Mouse (Mus musculus) limb, embryonic 13.5 days (tissue): ENCODE data around the gene Abcc2. TPM values are rescaled to one million over a fixed set of nuclear protein-coding genes. Genes with fewer than 3 reads are reported as not detected.

ENCODE experiments used
- ATAC-seq: fragments of 200-750 bp; cut with Nextera tagmentation; 2 replicates; pipeline ENCODE4 v1.8.0; 2017; ENCODE audit warnings: low read depth, moderate number of reproducible peaks, moderate TSS enrichment; ENCODE audit not compliant: low FRiP score
- H3K27ac ChIP-seq: fragments of 300-500 bp; sonication (generic); 2 replicates; pipeline ENCODE4 v1.5.1; 2015; ENCODE audit warnings: inconsistent platforms, mild to moderate bottlenecking, moderate library complexity
- H3K27me3 ChIP-seq: fragments of 300-500 bp; sonication (generic); 2 replicates; pipeline ENCODE4 v1.6.1; 2015; ENCODE audit warnings: mild to moderate bottlenecking, inconsistent platforms
- H3K36me3 ChIP-seq: fragments of 300-500 bp; sonication (generic); 2 replicates; pipeline ENCODE4 v1.6.1; 2015; ENCODE audit warnings: inconsistent platforms, mild to moderate bottlenecking, moderate library complexity
- H3K4me1 ChIP-seq: fragments of 300-500 bp; sonication (generic); 2 replicates; pipeline ENCODE4 v1.6.1; 2015; ENCODE audit warnings: inconsistent platforms
- H3K4me2 ChIP-seq: fragments of 300-500 bp; sonication (generic); replicated peaks from 2 replicates; pipeline ENCODE4 v1.6.1; 2015; ENCODE audit warnings: inconsistent platforms, mild to moderate bottlenecking, moderate library complexity
- H3K4me3 ChIP-seq: fragments of 300-500 bp; sonication (generic); 2 replicates; pipeline ENCODE4 v1.5.1; 2015; ENCODE audit warnings: moderate library complexity, mild to moderate bottlenecking, inconsistent platforms
- H3K9ac ChIP-seq: fragments of 300-500 bp; sonication (generic); 2 replicates; pipeline ENCODE4 v1.6.1; 2015; ENCODE audit warnings: mild to moderate bottlenecking, inconsistent platforms
- H3K9me3 ChIP-seq: fragments of 300-500 bp; sonication (generic); 2 replicates; pipeline ENCODE4 v1.6.1; 2016; ENCODE audit warnings: inconsistent platforms
- WGBS: fragments of 180-500 bp; shearing (Covaris S2); methylation state at CpG from one replicate; pipeline ENCODE4 v1.1.7; 2015; 5-methylcytosine and 5-hydroxymethylcytosine counted together
- polyA plus RNA-seq: library from polyadenylated mRNA; unstranded; fragments of >200 nt; fragmentation: Nextera tagmentation; extraction: Ambion mirVana; gene quantifications from 2 replicates; pipeline ENCODE4 v1.2.1, GENCODE M21; 2015

The Abcc2 gene
- polyA plus RNA-seq, 1 experiment from 2014 or later = 0.09 TPM

DNA sequence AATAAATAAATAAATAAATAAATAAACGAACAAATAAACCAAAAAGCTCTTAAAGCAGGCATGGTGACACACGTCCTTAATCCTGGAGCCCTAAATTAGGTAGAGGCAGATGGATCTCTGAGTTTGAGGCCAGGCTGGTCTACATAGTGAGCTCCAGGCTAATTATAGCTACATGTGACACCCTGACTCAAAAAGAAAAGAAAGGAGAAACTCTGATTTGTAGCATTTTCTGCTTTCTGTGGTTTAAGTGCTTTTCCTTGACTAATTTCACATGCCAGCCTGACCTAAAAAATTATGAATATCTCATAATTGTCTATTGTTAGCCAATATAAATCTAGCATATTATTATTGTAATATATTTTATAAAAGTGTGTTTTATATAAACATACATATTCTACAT lies 19.6 kb upstream of the Abcc2 start:
- no peak overlapping the region for H3K4me3 ChIP-seq
- no peaks in the 10 kb centered on the region for H3K4me1 ChIP-seq
- WGBS = 67% methylated on average over 2 of the region's 2 CpGs

DNA sequence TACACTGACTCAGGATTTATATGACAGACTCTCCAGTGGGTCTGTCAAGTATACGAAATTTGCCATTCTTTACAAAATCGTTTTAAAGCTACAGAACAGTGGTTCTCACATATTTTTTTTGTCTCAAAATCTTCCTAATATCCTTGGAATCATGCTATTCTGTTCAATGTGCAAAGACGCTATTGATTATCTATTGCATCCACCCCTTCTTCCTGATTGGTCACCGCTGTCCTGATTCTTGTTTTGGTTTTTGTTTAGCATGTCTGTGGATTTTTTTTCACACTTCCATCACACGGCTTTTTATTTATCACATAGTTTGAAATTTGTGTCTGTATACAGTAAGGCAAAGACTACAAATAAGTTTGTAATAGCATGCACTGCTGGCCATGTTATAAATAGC lies 15.5 kb upstream of the Abcc2 start:
- no peak overlapping the region for H3K4me3 ChIP-seq
- no peaks in the 10 kb centered on the region; the same call in 1 of the 2 replicates for H3K36me3 ChIP-seq
- ATAC-seq = no peak
- H3K27me3 ChIP-seq = no peaks in the 10 kb centered on the region
- no peak overlapping the region for H3K4me2 ChIP-seq
- no peak overlapping the region for H3K27ac ChIP-seq
- H3K4me1 ChIP-seq = no peaks in the 10 kb centered on the region
- H3K9me3 ChIP-seq = no peaks in the 10 kb centered on the region
- 88% methylated on average over 5 of the region's 5 CpGs for WGBS
- no peak overlapping the region for H3K9ac ChIP-seq

More for the DNA sequence above, 19.6 kb upstream of the Abcc2 start:
- no peak for ATAC-seq
- Histone ChIP-seq H3K9ac (no peak overlapping the region), H3K36me3 (no peaks in the 10 kb centered on the region), H3K4me2 (no peak overlapping the region), H3K9me3 (no peaks in the 10 kb centered on the region), H3K27me3 (no peaks in the 10 kb centered on the region), H3K27ac (no peak overlapping the region)

- no peak overlapping the region for H3K4me3 ChIP-seq
- no peaks in the 10 kb centered on the region; the same call in 1 of the 2 replicates for H3K36me3 ChIP-seq
- no peak for ATAC-seq
- WGBS = 86% methylated on average over 9 of the region's 9 CpGs
- H3K4me2 ChIP-seq = no peak overlapping the region
- H3K27ac ChIP-seq = no peak overlapping the region
- H3K27me3 ChIP-seq = no peaks in the 10 kb centered on the region
- H3K9ac ChIP-seq = no peak overlapping the region
- no peaks in the 10 kb centered on the region for H3K4me1 ChIP-seq
- H3K9me3 ChIP-seq = no peaks in the 10 kb centered on the region
Observed at GRCm38 (mm10) chr19:43767549-43768322, 14.3 kb upstream of the Abcc2 start.

DNA sequence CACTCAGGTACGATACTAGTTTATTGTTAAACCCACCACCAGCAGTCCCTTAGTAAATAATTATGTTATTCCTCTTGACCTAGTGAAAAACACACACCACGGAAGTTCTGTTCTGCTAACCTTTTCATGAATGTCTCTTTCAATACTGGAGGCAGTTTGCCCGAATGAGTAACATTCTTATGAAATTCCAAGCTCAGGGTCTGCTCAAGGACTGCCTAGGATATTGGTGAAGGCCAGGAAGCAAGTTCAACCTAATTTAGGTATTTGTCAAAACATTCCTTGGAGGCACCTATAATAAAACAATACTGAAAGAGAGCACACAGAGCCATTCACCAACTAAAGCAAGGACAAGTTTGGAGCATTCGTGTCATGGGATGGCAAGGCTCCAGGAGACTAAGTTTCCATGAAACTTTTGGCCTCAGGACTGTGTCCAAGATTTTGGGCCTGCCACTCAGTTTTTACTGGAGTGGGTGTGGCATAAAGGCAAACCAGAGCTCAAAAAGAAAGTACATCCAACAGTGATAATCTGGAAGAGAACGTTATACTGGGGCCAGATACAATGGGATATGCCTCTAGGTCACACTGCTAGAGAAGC lies 12.5 kb upstream of the Abcc2 start:
- no peak for ATAC-seq
- no peak overlapping the region for H3K9ac ChIP-seq
- H3K4me3 ChIP-seq = no peak overlapping the region
- H3K4me1 ChIP-seq = no peaks in the 10 kb centered on the region
- no peak overlapping the region for H3K27ac ChIP-seq
- H3K9me3 ChIP-seq = no peaks in the 10 kb centered on the region
- H3K36me3 ChIP-seq = no peaks in the 10 kb centered on the region; the same call in 1 of the 2 replicates
- H3K27me3 ChIP-seq = no peaks in the 10 kb centered on the region
- H3K4me2 ChIP-seq = no peak overlapping the region
- WGBS = 72% methylated on average over 5 of the region's 5 CpGs

DNA sequence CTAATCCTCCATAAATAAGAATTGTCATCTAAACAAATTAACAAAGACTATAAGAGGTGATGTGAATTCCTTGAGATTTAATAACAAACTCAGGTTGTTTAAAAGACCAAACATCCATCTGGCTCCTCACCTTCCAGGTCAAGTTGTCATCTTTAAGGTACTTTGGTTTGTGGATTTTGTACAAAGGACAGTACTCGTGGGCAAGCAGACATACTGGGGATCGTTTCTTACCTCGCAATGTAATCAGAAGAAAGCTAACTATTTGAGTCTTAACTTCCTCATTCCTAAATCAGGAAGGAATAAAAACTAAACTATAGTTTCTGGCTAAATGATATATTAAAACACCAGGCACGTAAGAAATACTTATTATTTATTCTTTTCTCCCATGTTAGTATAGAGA lies 11.4 kb upstream of the Abcc2 start:
- Histone ChIP-seq H3K4me1 (no peaks in the 10 kb centered on the region), H3K27ac (no peak overlapping the region), H3K4me3 (no peak overlapping the region), H3K9ac (no peak overlapping the region), H3K4me2 (no peak overlapping the region), H3K36me3 (no peaks in the 10 kb centered on the region; the same call in 1 of the 2 replicates), H3K27me3 (no peaks in the 10 kb centered on the region), H3K9me3 (no peaks in the 10 kb centered on the region)
- WGBS = 87% methylated on average over 4 of the region's 4 CpGs
- no peak for ATAC-seq

DNA sequence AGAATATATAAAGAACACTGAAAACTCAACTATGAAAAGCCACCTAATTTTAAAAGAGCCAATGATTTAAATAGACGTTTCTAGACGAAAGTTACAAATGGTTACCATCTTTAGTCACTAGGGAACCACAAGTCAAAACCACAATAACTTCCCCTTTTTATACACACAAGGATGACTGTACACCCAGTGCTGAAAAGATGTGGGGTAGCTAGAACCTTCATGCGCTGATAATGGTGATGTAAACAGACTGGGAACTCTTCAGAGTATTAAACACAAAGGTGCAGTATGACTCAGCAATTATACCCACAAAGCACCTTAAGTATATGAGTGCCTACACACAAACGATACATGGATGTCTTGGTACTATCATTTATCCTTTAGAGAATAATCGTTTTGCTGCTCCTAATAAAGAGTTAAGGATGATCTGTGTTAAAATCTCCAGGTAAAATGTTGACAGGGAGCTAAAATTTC lies 10.5 kb upstream of the Abcc2 start:
- H3K4me3 ChIP-seq = no peak overlapping the region
- no peak overlapping the region for H3K4me2 ChIP-seq
- no peaks in the 10 kb centered on the region for H3K9me3 ChIP-seq
- no peak overlapping the region for H3K9ac ChIP-seq
- no peaks in the 10 kb centered on the region for H3K27me3 ChIP-seq
- no peaks in the 10 kb centered on the region for H3K4me1 ChIP-seq
- no peak overlapping the region for H3K27ac ChIP-seq
- no peak for ATAC-seq
- 83% methylated on average over 5 of the region's 5 CpGs for WGBS
- H3K36me3 ChIP-seq = no peaks in the 10 kb centered on the region; the same call in 1 of the 2 replicates

- Histone ChIP-seq H3K4me1 (no peaks in the 10 kb centered on the region), H3K9me3 (no peaks in the 10 kb centered on the region), H3K4me2 (no peak overlapping the region), H3K4me3 (no peak overlapping the region), H3K36me3 (no peaks in the 10 kb centered on the region; the same call in 1 of the 2 replicates), H3K27me3 (no peaks in the 10 kb centered on the region), H3K9ac (no peak overlapping the region), H3K27ac (no peak overlapping the region)
- WGBS = 77% methylated on average over 6 of the region's 6 CpGs
- ATAC-seq = no peak
Observed at GRCm38 (mm10) chr19:43772311-43772710, 9.7 kb upstream of the Abcc2 start.

- H3K27me3 ChIP-seq = no peaks in the 10 kb centered on the region
- H3K4me3 ChIP-seq = no peak overlapping the region
- ATAC-seq = no peak
Observed at GRCm38 (mm10) chr19:43775433-43775832, 6.6 kb upstream of the Abcc2 start.

DNA sequence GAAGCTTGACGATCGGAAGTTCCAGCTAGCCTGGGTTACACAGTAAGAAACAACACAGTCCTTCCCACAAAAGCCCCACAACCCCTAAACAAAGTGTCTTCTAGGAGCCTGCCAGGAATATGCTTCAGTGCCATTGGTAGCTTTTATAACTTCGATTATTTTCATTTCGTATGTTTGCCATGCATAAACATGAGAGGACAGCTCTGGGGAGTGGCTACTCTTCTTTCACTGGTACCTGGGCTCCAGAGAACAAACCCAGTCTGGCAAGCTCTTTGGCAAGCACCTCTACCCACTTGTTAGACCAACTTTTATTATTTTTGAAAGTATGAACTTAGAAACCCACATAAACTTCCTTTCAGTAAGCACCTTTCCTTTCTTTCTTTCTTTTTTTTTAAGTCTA lies 5.4 kb upstream of the Abcc2 start:
- H3K27me3 ChIP-seq = no peaks in the 10 kb centered on the region
- H3K27ac ChIP-seq = no peak overlapping the region
- WGBS = 79% methylated on average over 4 of the region's 4 CpGs
- no peak overlapping the region for H3K4me3 ChIP-seq
- no peak overlapping the region for H3K9ac ChIP-seq
- H3K9me3 ChIP-seq = no peaks in the 10 kb centered on the region
- ATAC-seq = no peak
- H3K4me2 ChIP-seq = no peak overlapping the region
- no peaks in the 10 kb centered on the region for H3K4me1 ChIP-seq
- no peaks in the 10 kb centered on the region for H3K36me3 ChIP-seq

More at GRCm38 (mm10) chr19:43775433-43775832, 6.6 kb upstream of the Abcc2 start:
- Histone ChIP-seq H3K9ac (no peak overlapping the region), H3K36me3 (no peaks in the 10 kb centered on the region), H3K4me2 (no peak overlapping the region), H3K9me3 (no peaks in the 10 kb centered on the region), H3K27ac (no peak overlapping the region), H3K4me1 (no peaks in the 10 kb centered on the region)
- WGBS = 80% methylated on average over 10 of the region's 10 CpGs

- 67% methylated on average over 2 of the region's 2 CpGs for WGBS
- no peak for ATAC-seq
- H3K36me3 ChIP-seq = no peaks in the 10 kb centered on the region
Observed at GRCm38 (mm10) chr19:43777308-43777707, 4.7 kb upstream of the Abcc2 start.

GRCm38 (mm10) chr19:43780391-43780790 lies 1.6 kb upstream of the Abcc2 start:
- H3K4me1 ChIP-seq = no peaks in the 10 kb centered on the region
- no peaks in the 10 kb centered on the region for H3K9me3 ChIP-seq
- no peak overlapping the region for H3K4me2 ChIP-seq
- no peak overlapping the region for H3K27ac ChIP-seq
- 78% methylated on average over 5 of the region's 5 CpGs for WGBS
- H3K27me3 ChIP-seq = no peaks in the 10 kb centered on the region
- H3K4me3 ChIP-seq = no peak overlapping the region
- no peak for ATAC-seq
- no peak overlapping the region for H3K9ac ChIP-seq
- H3K36me3 ChIP-seq = no peaks in the 10 kb centered on the region

More at GRCm38 (mm10) chr19:43777308-43777707, 4.7 kb upstream of the Abcc2 start:
- Histone ChIP-seq H3K4me3 (no peak overlapping the region), H3K9ac (no peak overlapping the region), H3K9me3 (no peaks in the 10 kb centered on the region), H3K27ac (no peak overlapping the region), H3K27me3 (no peaks in the 10 kb centered on the region), H3K4me2 (no peak overlapping the region), H3K4me1 (no peaks in the 10 kb centered on the region)

DNA sequence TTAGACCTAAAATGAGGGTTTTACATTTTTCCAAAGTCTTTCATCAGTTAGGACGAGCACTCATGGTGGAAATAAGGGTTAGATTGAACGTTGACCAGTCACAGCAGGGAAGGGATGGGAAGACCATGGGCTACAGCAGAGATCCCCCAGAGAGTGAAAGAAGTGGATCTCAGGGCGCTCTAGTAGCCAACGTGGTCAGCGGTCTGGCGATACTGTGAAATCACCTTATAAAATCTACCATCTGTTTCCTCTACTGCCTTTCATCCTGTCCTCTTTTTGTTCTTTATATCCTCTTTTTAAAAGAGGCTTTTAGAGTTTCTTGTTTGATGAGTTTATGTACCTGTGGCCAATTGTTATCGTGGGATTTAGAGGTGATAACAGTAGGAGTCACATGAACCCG lies 2.8 kb downstream of the Abcc2 start:
- no peak for ATAC-seq

More for the DNA sequence above, 2.8 kb downstream of the Abcc2 start:
- H3K4me3 ChIP-seq = no peak overlapping the region
- H3K9me3 ChIP-seq = no peaks in the 10 kb centered on the region
- H3K4me2 ChIP-seq = no peak overlapping the region
- H3K27ac ChIP-seq = no peak overlapping the region
- H3K9ac ChIP-seq = no peak overlapping the region
- no peaks in the 10 kb centered on the region for H3K27me3 ChIP-seq
- H3K4me1 ChIP-seq = no peaks in the 10 kb centered on the region
- WGBS = 58% methylated on average over 8 of the region's 8 CpGs
- H3K36me3 ChIP-seq = no peaks in the 10 kb centered on the region
